Mouse (Mus musculus) ES-Bruce4 (cell line): ENCODE data around the gene Omp.

Source experiments
- CTCF ChIP-seq: IDR thresholded peaks from one replicate; pipeline ENCODE4 v1.8.1; 2011; ENCODE audit warnings: low read depth, low read length
- EP300 ChIP-seq: IDR thresholded peaks from 2 replicates; pipeline ENCODE4 v1.6.1; 2011; ENCODE audit warnings: low read depth, low read length; ENCODE audit not compliant: insufficient read depth
- POLR2A ChIP-seq: IDR thresholded peaks from one replicate; pipeline ENCODE4 v1.8.1; 2011; ENCODE audit warnings: low read length; ENCODE audit not compliant: insufficient read depth

- TF ChIP-seq POLR2A = no peak
- TF ChIP-seq EP300 = no peak
- TF ChIP-seq CTCF = no peak
These were observed 26.1 kb upstream of the Omp start for GRCm38 (mm10) chr7:98171141-98172073.
